In genomic region chr9:66206825-66207224, GRCm38 (mm10) we compare ENCODE assay signal across 13 mouse cellular contexts. TPM values are rescaled to one million over a fixed set of nuclear protein-coding genes. Genes with fewer than 3 reads are reported as not detected.
DNase-seq lines count a peak whose midpoint lies in the region; ATAC-seq lines count a peak whose summit lies in the region.
"Had no signal": no experiment of that assay in that cellular context is flagged by ENCODE, and none has a peak within 500 bp of the region (broad histone marks: within the 10 kb centered on the region; RNA-seq: fewer than 3 reads in every experiment).

No protein-coding gene starts in this region.

- no peaks in the 10 kb centered on the region for H3K27me3 ChIP-seq in heart, embryonic 15.5 days
- H3K27me3 ChIP-seq: hindbrain, embryonic 12.5 days had no signal

- no peaks in the 10 kb centered on the region for H3K9me3 ChIP-seq in heart, embryonic 15.5 days (replicated peaks)
- H3K9me3 ChIP-seq: hindbrain, embryonic 12.5 days had no signal

- H3K9ac ChIP-seq in heart, embryonic 15.5 days: no peak overlapping the region
- H3K9ac ChIP-seq: hindbrain, embryonic 12.5 days; liver, embryonic 14.5 days had no signal

- peaks cover 40% of the 10 kb centered on the region for H3K4me1 ChIP-seq in heart, embryonic 15.5 days (replicated peaks)

- H3K4me3 ChIP-seq in heart, embryonic 15.5 days: no peak overlapping the region
- H3K4me3 ChIP-seq: erythroblast, embryonic 14.5 days; hindbrain, embryonic 12.5 days; layer of hippocampus, adult 2 months had no signal

- peak; percentile 31 for DNase-seq in gastrocnemius, postnatal 25 days
- no peak for DNase-seq in gastrocnemius, postnatal 4 days (ENCODE audit: low spot score in 2 of 2)
- peak; percentile 55 to 74 for DNase-seq in cerebellum, postnatal 36 days
- peak; percentile 52 for DNase-seq in lung, postnatal 36 days
- no peak for DNase-seq in thymus, postnatal 0 days (ENCODE audit: low spot score)
- no peak for DNase-seq in layer of hippocampus, adult 9-11 months
- DNase-seq in kidney, adult 8-10 months: no peak
- DNase-seq: retina, postnatal 1 day had no signal

- peak; percentile 71 for ATAC-seq in heart, embryonic 15.5 days (replicated peaks; ENCODE audit: insufficient number of reproducible peaks, insufficient read depth, low FRiP score, low read depth)

- no peak overlapping the region for H3K4me2 ChIP-seq in heart, embryonic 15.5 days
- H3K4me2 ChIP-seq: hindbrain, embryonic 12.5 days had no signal

- 19% methylated on average over 5 of the region's 5 CpGs for WGBS in heart, embryonic 15.5 days

- no peaks in the 10 kb centered on the region for H3K36me3 ChIP-seq in heart, embryonic 15.5 days
- H3K36me3 ChIP-seq: hindbrain, embryonic 12.5 days had no signal

- peak overlapping the region; percentile 56; the same call in 1 of the 2 replicates for H3K27ac ChIP-seq in heart, embryonic 15.5 days
- H3K27ac ChIP-seq: hindbrain, embryonic 12.5 days; layer of hippocampus, adult 2 months; liver, embryonic 14.5 days had no signal

RNA-seq across cellular contexts. Expression of gene Dapk2, which starts 48.8 kb away (rescaled TPM):
- total RNA-seq in gastrocnemius, postnatal 25 days (2021): 10 to 100 TPM; 25.7 to 27.9 TPM
- total RNA-seq in gastrocnemius, postnatal 4 days (2021): 10 to 100 TPM; 10.2 to 12.3 TPM
- polyA plus RNA-seq in heart, embryonic 15.5 days (2015; fragmentation: Nextera tagmentation; extraction: Ambion mirVana): 5.7 and 6.6 TPM in 2 replicates
- polyA plus RNA-seq in thymus, postnatal 0 days (2015; fragmentation: Nextera tagmentation; extraction: Ambion mirVana): 4.7 and 5.4 TPM in 2 replicates

Comparison
In these comparisons a context has a peak if more than half of its experiments do, and no peak if none do; other contexts are left out.
1. DNase-seq: peak in gastrocnemius, postnatal 25 days (single experiment), cerebellum, postnatal 36 days (2 of 2) and lung, postnatal 36 days (single experiment); none in gastrocnemius, postnatal 4 days (0 of 2), thymus, postnatal 0 days (single experiment), layer of hippocampus, adult 9-11 months (single experiment) and kidney, adult 8-10 months (0 of 2).